Mouse (Mus musculus) spleen, adult 18-20 months (tissue): ENCODE data around the gene Gpc3.
"Not testable (repeated sequence)": the region's sequence is repeated elsewhere in the genome, so short reads cannot be mapped to it uniquely, and the experiment has no call there.

ENCODE experiments used
- DNase-seq, 2 experiments: peaks; one replicate each; pipeline ENCODE4 v3.0.0; 2022; ENCODE audit warnings: mixed read lengths in 2 of 2

The Gpc3 gene

DNA sequence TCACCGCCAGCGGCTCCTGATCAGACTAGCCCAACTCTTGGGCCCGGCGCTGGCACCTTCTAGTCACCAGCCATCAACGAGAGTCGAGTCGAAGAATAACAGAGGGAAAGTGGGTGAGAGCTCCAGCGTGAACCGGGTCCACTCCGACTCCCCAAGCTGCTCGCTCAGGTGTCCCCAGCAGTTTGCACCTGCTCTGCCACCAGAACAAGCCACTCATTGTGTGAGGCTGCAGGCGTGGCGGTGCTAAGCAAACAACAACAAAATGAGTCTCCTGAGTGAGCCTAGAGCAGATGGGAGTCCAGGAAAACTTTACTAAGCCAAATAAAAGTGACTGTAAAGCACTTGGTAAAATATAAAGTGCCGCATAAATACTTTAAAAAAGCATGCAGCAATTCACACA lies 239.5 kb downstream of the Gpc3 start:
- DNase-seq = no peak

DNA sequence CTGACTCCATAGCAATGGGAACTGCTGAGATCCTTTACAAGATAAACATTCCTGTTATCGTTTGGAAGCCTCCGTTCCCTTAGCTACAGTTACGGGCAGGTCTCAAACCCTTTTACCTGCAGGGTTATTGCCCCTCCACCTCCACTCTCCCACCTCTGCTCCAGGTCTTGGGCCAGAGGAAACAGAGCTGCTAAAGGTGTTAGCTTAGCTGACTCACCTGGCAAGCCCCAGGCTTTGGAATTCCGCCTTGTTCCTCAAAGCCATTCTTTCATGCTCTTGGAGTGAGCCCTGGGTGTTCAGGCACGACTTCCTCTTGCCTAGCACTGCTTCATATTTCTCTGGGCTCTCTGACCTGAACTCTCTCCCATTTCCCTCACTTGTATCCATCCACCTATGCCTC lies 241.3 kb downstream of the Gpc3 start:
- no peak for DNase-seq

DNA sequence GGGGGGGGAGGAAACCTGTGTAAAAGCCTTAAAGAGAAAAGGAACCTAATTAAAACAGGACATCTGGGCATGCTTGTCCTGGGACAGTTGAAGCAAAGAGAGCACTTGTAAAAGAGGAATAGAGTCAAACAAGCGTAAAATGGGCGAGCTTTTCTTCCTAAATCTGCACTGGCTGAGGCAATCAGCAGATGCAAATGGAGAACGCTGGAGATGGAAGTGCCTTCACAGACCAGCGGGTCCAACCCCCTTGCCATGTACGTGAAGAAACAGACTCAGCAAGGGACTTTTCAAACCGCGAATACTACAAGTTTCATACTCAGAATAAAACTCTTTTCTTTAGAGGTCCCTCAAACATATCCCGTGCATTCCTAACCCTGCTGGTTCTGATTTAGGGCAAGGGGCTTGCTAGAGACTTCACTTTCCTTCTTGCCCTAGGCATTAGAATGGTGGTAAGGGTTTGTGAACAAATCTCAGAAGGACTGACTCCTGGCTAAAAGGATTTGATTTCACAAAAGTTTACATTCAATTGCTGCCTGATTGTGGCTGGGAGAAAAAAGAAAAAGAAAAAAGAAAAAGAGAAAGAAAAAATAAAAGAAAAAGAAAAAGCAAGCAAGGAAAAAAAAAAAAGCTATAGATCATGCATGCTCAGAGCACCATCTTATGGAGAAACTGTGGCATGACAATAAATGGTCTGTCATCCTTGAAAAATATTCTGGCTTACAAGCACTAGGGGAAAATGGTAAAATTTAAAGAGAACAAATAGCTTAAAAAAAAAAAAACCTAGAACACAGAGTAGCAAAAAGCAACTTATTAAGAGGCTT lies 243.6 kb downstream of the Gpc3 start:
- no peak for DNase-seq

DNA sequence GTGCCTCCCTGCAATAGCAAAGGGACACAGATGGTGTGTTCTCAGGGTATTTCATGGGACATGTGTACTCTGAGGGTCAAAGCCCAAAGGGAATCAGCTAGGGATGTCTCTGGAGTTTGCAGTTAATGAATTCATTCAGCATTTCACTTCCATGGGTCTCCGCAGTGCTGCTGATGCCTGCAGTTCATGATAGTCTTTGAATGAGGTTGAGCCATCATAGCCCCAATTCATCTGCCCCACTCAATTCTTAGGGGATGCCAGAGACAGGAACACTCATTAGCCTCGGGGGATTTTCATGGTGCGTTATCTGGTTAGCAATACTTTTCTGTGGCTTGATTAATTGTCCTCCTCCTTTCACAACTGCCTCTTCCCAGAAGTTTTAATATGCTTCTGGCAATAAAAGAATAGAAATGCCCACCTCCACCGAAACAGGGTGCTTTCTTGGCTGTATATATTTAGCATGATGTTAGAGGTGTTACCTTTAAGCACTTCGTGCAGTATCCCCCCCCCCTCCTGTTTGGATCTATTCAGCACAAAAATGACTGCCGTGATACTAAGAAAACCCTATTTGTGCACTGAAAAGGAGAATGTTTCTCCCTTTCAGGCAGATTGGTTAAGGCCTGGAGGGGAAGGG lies 244.3 kb downstream of the Gpc3 start:
- no peak for DNase-seq

DNA sequence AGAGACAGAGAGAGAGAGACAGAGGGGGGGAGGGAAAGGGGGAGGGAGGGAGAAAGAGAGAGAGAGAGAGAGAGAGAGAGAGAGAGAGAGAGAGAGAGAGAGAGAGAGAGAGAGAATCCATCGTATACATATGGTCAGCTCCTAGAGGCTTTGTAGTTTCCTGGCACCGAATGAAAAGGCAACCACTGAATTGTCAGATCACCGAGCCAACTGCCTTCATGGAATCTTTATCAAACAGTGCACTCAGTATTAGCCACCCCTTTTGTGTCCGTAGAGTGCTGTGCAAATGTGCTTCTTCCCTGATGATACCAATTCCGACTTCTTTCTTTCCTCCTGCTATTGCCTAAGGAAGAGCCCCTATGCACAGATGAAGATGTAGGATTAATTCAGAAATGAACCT lies 246.9 kb downstream of the Gpc3 start:
- DNase-seq = no peak

DNA sequence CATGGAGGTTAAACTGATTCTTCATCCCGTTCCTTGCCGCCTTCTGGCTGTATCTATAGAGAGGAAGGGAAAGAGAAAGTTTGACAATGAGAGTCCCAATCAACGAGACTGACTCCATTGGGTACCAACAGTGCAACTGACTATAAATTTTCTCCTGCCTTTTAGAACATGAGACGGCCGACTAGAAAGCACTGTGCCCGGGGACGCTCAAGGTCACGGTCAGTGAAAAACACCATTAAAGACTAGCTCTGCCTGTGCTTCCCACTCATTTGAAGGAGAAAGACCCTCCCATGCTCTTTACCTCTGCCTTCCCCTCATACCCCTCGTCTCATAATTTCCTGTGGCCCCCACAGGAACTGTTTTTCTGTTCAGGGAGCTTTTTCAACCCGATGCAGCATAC lies 248.0 kb downstream of the Gpc3 start:
- no peak for DNase-seq

DNA sequence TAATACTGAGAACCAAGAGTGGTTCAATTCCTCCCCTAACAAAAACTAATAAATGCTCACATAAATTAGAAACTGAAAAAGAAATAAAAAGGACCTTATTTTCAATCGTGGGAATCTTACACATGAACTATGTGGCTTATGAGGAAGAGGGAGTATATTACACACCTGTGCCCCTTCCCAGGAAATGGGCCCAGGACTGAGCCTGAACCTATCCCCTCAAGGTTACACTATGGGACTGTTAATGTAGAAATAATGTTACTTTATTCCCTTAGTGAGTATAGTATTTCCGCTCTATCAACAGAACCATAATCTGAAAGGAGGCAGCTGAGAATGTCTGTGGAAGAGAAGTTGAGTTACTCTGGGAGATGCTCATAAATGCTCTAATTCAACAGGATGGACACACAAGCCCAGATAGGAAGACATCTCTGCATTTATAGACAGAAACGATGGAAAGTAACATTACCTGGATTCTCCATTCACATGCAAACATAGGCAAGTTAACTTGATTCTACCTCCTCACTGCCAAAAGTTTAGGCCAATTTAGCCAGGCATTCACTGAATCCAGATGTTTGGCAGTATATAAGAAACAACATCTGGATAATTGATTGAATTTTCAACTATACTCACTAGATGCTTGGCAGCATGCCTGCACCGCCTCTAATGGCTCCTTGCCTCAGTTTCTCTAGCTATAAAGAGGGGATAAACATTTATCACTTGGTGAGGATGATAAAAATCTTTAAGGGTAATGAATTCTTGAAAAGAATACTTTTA lies 251.3 kb downstream of the Gpc3 start:
- DNase-seq = no peak

DNA sequence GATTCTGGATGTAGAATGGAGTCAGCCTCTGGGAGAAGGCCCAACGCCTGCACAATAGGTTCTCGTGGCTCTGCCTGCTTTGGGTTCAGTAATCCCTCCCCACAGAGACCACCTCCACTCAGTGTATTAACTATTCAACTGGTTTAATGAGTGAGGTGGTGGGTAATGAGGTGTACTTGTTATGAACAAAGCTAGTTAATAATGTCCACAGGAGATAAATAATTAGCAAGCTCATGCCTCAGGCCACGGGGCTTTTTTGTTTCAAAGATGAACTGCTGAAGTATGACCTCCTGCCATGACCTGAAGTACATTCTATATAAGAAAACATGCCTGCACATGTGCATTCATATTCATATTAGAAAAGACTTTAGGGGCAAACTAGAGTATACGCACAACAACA lies 260.8 kb downstream of the Gpc3 start:
- no peak for DNase-seq

DNA sequence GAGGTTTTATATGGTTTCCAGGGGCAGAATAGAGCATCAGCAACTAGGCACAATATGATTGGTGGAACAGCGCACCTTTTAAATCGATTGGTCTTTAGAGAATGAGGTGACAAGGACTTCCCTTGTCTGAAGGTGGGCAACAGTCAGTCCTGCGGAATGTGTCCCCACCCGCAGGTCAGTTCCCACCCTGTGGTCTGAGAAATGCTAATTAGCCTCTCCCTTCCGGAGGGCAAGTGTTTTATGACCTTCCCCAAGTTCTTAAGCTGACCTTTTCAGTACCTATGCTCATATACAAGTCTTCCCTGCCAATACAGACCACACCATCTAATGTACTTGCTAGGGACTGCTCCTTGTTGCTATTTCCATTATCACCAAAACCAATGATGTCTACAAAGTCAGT lies 263.1 kb downstream of the Gpc3 start:
- not testable (repeated sequence) for DNase-seq

DNA sequence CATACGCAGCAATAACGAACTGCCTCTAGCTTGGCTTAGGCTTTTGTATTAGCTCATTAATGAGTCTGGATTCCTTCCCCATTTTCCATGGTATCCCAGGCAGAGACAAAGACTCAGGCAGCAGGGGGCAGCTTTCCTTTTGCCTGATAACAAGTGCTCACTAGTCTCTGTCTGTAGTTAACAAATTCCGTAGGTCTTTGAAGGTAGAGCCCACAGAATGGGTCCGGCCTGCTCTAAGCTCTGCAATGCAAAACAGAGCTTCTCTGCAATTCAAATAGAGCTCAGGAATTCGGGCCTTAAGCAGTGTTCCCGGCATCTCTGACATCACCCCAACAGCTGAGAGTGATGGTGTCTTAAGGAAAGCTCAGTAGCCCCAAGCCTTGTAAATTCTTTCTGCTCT lies 265.0 kb downstream of the Gpc3 start:
- DNase-seq = no peak

DNA sequence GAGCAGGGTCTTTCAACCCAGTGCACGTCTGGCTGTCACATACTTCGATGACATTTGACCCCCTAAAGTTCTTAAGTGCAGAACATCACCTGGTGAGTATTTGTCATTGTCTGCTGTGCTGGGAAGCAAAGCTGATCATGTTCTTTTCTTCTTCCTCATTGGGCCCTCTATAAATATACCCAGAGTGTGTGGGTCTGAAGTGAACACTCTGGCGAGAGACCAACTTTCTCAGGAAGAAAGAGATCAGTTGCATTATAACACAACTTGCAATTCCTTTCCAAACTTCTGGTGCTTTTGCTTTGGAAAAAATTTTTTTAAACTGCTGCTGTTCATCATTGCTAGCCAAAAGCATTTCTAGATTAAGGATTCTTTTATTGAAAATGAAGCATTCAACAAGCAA lies 269.7 kb downstream of the Gpc3 start:
- DNase-seq = no peak

DNA sequence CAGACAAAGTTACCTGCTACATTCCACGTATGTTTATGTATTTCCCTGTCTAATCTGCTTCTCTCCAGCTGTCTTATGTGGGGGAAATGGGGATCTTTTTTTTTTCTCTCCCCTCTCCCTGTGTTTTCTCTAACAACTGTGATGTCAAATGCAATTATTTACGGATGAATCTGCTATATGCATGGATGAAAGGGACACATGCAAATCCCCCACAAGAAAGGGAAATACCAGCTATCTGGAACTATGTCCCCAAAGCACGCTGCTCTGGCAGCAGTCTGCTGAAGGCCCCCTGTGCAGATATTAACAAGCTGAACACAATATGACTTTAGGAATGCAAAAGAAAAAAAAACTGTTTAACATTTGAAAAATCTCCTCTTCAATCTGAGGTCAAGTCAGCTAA lies 273.5 kb downstream of the Gpc3 start:
- DNase-seq = no peak

DNA sequence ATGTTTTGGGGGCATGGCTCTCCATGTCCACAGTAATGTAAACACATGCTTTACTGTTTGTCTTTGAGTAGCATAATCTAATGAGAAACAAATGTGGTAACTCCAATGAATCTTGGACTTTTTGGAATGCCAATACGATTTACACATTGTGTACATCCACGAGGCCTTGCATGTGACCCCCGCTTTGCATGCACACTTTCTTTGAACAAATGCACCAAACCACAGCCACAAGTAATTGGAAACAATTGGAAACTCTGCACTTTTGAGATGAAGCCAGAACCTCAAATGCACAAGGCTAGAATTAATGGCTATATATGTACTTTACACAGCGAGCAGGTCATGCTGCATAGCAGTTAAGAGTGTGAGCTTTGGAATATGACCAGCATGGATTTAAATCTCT lies 292.0 kb downstream of the Gpc3 start:
- DNase-seq = no peak

DNA sequence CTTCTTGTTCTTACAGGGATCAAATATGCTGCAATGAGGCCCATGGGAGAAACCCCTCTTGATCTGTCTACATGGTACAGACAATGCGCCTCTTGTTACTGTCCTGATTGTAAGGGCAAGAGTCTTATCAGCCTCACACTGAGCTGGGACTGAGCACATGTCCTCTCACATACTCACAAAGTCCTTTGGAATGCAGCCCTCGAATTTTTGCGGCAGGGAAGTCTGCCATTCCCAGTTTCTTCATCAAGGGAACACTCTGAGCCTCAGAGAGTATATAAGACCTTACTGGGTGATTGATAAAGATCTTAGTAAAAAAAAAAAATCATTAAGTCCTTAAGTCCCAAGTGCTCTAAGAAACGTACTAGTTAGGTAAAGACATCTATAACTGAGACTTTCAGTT lies 293.1 kb downstream of the Gpc3 start:
- DNase-seq = no peak

DNA sequence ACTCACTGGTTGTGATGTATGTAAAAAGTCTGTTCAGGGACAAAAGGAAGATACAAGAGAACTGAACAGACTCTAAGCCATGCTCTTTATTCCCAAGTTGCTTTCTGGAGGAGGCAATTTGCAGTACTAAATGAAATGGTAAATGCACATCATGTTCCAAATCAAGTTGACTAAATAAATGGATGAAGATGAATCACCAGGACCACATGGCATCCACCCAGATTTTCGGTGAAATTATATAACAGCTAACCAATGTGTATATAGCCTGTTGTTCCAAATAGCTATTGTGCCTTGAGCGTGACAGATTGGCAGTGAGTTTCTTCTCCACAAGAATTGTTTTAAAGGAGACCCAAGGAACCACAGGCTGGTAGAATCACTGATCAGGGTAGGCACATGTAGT lies 302.8 kb downstream of the Gpc3 start:
- no peak for DNase-seq

DNA sequence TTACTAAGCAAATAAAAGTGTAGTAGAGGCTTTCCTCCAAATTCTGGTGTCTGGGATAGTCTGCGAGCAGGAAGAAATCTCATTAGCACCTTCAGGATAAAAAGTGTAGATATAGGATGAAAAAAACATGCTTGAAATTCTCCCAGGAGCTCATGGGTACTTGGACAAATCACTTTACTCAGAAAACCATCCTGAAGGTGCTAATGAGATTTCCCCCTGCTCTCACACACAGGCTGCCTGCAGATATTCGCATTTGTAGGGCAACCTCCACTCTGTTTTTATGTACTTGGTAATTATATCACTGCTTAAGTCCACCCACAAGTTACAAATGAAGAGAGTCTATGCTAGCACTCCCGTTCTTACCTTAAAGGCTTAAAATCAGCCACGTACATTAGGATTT lies 308.5 kb downstream of the Gpc3 start:
- DNase-seq = no peak

DNA sequence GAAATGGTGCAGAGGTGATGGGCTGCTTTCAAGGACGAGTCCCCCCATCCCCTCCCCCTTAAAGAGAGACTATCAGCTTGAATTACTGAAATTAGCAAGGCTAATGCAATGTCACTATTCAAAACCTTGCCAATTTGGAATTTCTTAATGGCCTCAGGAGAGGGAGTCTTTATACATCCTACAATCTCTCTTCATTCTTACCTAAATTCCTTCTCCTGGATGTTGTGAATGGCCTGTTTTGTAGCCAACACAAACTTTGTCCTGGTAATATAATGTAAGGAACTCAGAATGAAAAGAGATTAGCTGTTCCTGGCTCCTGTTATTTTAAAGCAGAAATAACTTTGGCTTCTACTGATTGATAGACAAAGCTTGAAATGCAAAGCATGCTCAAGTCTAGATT lies 325.0 kb downstream of the Gpc3 start:
- DNase-seq = no peak

DNA sequence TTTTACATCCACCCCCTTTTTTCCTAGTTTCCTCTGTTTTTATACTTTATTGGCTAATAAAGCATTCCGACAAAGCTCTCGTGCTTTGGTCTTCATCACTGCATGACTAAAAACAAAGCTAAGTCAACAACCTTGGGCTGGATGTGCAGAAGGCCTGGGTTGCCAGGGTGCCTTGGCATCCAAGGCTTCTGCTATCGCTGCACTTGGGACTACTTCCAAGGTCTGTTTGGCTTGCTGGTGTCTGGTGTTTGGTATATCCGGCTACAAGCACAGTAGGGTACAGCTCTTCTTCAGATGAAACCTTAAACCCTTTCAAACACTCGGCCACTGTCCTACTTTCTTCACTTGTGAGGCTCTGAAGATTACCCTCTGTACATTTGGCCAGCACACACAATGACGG lies 325.8 kb downstream of the Gpc3 start:
- DNase-seq = no peak

DNA sequence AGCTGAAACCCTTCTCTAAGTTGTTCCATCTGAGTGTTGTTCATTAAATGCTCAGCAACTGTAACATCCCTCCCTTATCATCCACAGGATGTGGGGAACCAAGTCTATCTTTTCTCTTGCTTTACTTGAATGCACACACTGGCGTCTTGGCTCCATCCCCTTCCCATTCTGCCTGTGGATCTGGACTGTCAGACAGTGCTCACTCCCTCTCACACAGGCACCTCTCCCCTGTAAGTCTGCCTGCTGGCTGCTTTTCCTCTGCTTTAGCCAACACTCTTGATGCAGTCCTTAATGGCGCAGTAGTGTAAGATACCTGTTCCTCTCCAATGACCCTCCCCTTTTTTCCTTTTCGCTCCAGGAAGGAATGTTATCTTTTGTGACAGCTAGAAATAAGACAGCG lies 331.7 kb downstream of the Gpc3 start:
- no peak for DNase-seq

DNA sequence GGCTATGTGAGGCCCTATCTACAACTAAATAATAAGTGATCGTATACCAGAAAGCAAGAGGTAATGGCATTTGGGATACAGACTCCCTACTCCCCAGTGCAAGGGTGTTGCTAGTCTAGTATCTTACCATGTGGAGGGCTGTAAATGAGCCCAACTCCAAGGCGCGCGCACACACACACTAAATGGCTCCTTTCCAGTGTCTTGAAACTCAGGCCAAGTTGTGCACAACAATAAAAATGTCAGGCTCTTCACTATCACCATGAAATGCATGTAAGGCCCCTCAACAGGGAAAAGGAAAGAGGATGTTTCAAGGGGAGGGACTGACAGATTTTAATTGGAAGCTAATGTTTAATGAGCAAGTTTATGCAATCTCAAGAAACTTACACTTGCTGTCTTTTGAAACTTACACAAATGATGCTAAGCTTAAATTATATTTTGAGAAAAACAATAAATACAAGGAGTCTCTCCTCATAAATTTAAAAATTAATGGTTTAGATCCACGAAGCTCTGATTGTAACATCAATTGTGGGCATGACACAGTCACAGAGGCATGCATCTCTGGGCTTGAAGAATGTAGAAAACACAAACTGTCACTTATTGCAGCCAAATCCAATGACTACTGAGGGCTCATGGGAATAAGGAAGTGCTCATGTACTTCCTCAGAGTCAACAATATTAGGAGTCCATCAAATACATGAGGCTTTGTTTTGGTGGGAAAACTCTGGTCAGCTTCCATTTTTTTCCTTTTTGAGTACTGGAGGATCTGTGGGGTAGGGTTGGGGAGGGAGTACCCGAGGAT lies 332.4 kb downstream of the Gpc3 start:
- no peak for DNase-seq

DNA sequence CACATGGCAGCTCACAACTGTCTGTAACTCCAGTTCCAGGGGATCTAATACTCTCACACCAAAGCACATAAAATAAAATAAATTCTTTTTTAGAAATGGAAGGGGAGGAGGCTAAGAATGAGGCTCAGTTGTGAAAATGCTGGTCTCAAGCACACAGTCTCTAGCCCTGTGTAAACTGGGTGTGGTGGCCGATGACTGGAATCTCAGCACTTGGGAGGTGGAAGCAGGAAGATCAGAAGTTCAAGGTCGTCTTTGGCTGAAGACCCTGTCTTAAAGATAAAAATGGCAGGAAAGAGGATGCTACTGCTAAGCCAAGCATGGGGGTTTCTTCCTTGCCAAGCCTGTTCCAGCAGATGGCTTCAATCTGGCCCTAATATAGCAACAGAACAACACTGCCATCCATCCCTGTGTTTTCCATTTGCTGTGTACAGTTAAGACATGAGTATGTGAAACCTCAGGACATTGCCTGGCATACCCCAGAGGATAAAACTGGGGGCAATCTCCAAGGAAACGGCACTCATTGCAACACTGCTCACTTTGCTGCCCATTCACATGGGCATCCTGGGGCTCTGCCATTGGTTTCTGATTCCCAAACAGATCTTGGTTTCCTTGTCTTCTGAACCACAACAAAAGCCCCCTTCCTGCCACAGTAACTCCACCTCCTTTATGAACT lies 334.9 kb downstream of the Gpc3 start:
- no peak for DNase-seq

DNA sequence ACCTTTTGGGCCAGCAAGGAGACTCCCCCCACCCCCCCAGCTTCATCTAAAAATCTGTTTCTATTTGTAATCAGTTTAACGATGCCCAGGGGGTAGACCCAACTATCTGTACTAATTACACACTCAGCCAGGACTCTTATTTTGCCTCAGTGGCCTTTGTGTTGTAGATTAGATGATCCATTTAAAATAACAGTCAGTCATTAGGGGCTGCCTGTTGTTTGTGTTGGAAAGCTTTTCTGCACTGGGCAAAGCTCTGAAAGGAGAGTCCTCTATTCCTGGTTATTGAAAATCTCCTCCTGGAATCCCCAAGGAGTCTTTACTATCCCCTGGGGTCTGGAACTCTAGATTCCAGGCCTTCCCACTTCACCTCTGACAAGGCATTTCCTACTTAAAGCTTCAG lies 336.2 kb downstream of the Gpc3 start:
- DNase-seq = no peak

DNA sequence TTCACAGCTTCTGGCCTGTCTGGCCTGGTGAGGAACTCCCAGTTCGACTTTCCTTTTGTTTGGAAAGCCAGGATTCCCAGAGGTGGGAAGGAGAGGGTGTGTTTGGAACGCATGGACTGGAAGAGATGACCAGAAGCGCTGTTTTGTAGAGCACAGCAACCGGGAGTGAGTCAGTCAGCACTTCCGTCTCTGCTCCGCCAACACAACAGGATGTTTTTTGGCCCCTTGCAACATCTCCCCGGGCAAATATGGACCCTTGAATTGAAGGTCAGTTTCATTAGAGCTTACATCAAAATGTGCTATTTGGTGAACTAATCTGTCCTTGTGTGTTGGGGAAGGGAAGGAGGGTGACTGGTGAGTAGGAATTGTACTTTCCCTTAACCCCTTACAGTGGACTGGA lies 340.7 kb downstream of the Gpc3 start:
- no peak for DNase-seq
